Mouse (Mus musculus): ENCODE measurements around the gene Nox3. TPM values are rescaled to one million over a fixed set of nuclear protein-coding genes. Genes with fewer than 3 reads are reported as not detected.

Nox3 gene
- polyA plus RNA-seq, 1 experiment from 2014 or later, result not detected

DNA sequence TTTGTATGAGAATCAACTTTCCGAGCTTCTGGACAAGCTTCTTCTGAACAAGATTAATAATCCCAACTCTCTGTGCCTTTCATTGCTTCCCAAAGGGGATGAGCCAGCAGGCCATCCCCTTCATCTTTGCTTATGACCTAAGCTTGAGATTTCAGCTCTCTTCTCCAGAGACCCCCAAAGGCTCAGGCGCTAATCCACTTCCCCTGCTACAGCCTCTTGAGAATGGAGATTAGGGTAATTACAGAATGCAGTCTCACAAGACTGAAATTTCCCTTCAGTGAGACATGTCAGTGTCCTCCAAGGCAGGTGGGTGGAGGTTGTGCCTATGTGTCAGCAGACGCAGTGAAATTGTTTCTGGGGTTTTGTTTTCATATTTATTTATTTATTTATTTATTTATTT, 45.7 kb downstream of the Nox3 start:
- no peaks in the 10 kb centered on the region for H3K27me3 ChIP-seq (ENCODE audit: insufficient read depth, low read length)
- no peak overlapping the region for H3K27ac ChIP-seq (ENCODE audit: low read depth)
- no peak overlapping the region for H3K9ac ChIP-seq (replicated peaks)
- no peaks in the 10 kb centered on the region for H3K36me3 ChIP-seq (replicated peaks; ENCODE audit: insufficient read depth, low read length)
- H3K4me1 ChIP-seq (ENCODE audit: insufficient read depth), result no peaks in the 10 kb centered on the region
- H3K4me2 ChIP-seq (ENCODE audit: low read depth, low read length), result no peak overlapping the region
- DNase-seq, result no peak
- WGBS (ENCODE audit: insufficient replicate concordance), result 51% methylated on average over 3 of the region's 3 CpGs
- ATAC-seq, result no peak
- no peak overlapping the region for H3K4me3 ChIP-seq (ENCODE audit: low read depth, low read length)
- no peaks in the 10 kb centered on the region for H3K9me3 ChIP-seq (ENCODE audit: low read length)
- no peak for TF ChIP-seq EP300 (IDR thresholded peaks at IDR 0.05; ENCODE audit: low read depth)
- no peak for TF ChIP-seq CTCF (IDR thresholded peaks at IDR 0.05; ENCODE audit: low read depth)

DNA sequence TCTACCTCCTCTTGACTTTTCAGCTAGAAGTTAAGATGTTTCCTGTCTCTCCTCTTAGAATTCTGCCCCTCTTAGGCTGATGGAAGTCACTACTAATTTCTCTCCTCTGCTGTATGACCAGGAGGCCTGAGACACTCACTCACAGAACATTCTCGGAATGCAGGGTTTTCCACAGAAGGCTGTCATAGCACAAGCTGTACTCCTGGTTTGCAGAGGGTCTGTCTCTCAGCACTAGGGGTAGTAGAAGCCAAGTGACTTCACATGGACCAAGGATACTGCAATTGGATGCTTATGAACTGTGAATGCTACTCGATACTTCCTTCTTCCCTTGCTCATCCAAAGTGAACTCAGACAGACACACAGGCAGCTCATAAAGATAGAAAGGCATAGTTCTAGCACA, 52.5 kb downstream of the Nox3 start:
- Histone ChIP-seq H3K27me3 (ENCODE audit: insufficient read depth, low read length) (no peaks in the 10 kb centered on the region), H3K36me3 (replicated peaks; ENCODE audit: insufficient read depth, low read length) (no peaks in the 10 kb centered on the region), H3K9ac (replicated peaks) (no peak overlapping the region), H3K4me1 (ENCODE audit: insufficient read depth) (no peaks in the 10 kb centered on the region), H3K4me3 (ENCODE audit: low read depth, low read length) (no peak overlapping the region), H3K4me2 (ENCODE audit: low read depth, low read length) (no peak overlapping the region), H3K9me3 (ENCODE audit: low read length) (no peaks in the 10 kb centered on the region), H3K27ac (ENCODE audit: low read depth) (no peak overlapping the region)
- no peak for ATAC-seq
- 68% methylated on average over 2 of the region's 2 CpGs for WGBS (ENCODE audit: insufficient replicate concordance)
- TF ChIP-seq EP300 (IDR thresholded peaks at IDR 0.05; ENCODE audit: low read depth), result no peak
- TF ChIP-seq CTCF (IDR thresholded peaks at IDR 0.05; ENCODE audit: low read depth), result no peak
- no peak for DNase-seq

DNA sequence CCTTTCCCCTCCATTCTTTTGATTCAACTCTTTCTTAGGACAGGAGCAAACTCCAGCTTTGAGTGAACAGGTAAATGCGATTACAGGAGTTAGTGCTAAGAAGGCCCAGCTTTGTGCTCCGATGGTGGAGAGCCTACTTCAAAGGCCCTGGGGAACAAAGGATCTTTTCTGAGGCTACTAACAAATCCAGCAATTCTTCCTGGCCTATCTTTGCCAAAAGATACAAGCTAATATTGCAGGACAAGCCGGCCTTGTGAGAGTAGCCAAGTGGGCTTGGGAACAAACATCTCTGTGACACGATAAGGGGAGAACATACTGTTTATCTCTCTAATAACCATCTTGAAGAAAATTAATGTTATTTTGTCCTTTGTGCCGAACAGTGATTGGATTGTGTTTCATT, 54.6 kb downstream of the Nox3 start:
- no peak overlapping the region for H3K27ac ChIP-seq (ENCODE audit: low read depth)
- no peaks in the 10 kb centered on the region for H3K4me1 ChIP-seq (ENCODE audit: insufficient read depth)
- no peak overlapping the region for H3K4me3 ChIP-seq (ENCODE audit: low read depth, low read length)
- WGBS (ENCODE audit: insufficient replicate concordance), result 65% methylated on average over 5 of the region's 5 CpGs
- no peaks in the 10 kb centered on the region for H3K36me3 ChIP-seq (replicated peaks; ENCODE audit: insufficient read depth, low read length)
- H3K9me3 ChIP-seq (ENCODE audit: low read length), result no peaks in the 10 kb centered on the region
- no peak overlapping the region for H3K4me2 ChIP-seq (ENCODE audit: low read depth, low read length)
- no peak for ATAC-seq
- no peak for DNase-seq
- no peaks in the 10 kb centered on the region for H3K27me3 ChIP-seq (ENCODE audit: insufficient read depth, low read length)
- TF ChIP-seq EP300 (IDR thresholded peaks at IDR 0.05; ENCODE audit: low read depth), result no peak
- TF ChIP-seq CTCF (IDR thresholded peaks at IDR 0.05; ENCODE audit: low read depth), result no peak
- no peak overlapping the region for H3K9ac ChIP-seq (replicated peaks)

DNA sequence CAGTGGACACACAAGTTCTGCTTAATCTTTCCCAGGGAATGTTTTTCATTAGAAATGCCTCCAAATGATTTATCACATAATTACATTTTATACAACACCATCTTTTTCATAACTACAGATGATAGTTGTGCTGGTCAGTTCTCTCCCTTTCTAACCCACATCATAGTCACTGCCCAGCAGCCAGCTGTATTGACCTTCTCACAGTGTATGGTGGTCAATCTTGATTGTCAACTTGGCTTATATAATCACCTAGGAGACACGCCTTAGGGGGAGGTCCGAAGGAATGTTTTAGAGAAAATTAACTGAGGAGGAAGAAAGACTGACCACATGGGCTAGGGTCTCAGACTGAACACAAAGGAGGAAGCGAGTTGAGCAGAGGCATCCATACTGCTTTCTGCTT, 57.3 kb downstream of the Nox3 start:
- Histone ChIP-seq H3K4me1 (ENCODE audit: insufficient read depth) (no peaks in the 10 kb centered on the region), H3K27me3 (ENCODE audit: insufficient read depth, low read length) (no peaks in the 10 kb centered on the region), H3K9me3 (ENCODE audit: low read length) (no peaks in the 10 kb centered on the region), H3K27ac (ENCODE audit: low read depth) (no peak overlapping the region), H3K4me2 (ENCODE audit: low read depth, low read length) (no peak overlapping the region), H3K9ac (replicated peaks) (no peak overlapping the region), H3K36me3 (replicated peaks; ENCODE audit: insufficient read depth, low read length) (no peaks in the 10 kb centered on the region), H3K4me3 (ENCODE audit: low read depth, low read length) (no peak overlapping the region)
- TF ChIP-seq EP300 (IDR thresholded peaks at IDR 0.05; ENCODE audit: low read depth) (no peak), CTCF (IDR thresholded peaks at IDR 0.05; ENCODE audit: low read depth) (no peak)
- DNase-seq (no peak), ATAC-seq (no peak)
- 63% methylated on average over 3 of the region's 3 CpGs for WGBS (ENCODE audit: insufficient replicate concordance)

DNA sequence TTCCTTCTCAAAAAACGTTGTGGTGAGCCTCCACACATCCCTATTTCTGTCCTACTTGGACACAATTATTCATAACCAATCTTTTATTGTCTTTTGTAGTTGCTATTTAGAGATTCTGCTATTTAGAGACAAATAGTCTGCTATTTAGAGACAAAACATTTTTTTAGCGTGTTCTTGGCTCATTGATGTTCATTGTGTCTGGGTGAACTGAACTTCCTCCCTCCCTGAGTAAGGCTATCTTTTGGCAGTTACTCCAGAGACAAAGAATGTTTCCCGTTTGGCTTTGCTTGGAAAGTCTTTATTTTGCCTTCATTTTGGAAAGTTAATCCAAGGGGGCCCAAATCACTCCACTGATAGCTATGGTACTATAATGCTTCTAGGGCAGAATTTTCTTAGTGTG, 63.6 kb downstream of the Nox3 start:
- no peak overlapping the region for H3K9ac ChIP-seq (replicated peaks)
- H3K4me3 ChIP-seq (ENCODE audit: low read depth, low read length), result no peak overlapping the region
- DNase-seq (no peak), ATAC-seq (no peak)
- H3K4me1 ChIP-seq (ENCODE audit: insufficient read depth), result no peaks in the 10 kb centered on the region
- H3K27ac ChIP-seq (ENCODE audit: low read depth), result no peak overlapping the region
- no peak overlapping the region for H3K4me2 ChIP-seq (ENCODE audit: low read depth, low read length)
- TF ChIP-seq EP300 (IDR thresholded peaks at IDR 0.05; ENCODE audit: low read depth) (no peak), CTCF (IDR thresholded peaks at IDR 0.05; ENCODE audit: low read depth) (no peak)
- H3K27me3 ChIP-seq (ENCODE audit: insufficient read depth, low read length), result no peaks in the 10 kb centered on the region
- WGBS (ENCODE audit: insufficient replicate concordance), result 47% methylated on average over 3 of the region's 3 CpGs
- H3K36me3 ChIP-seq (replicated peaks; ENCODE audit: insufficient read depth, low read length), result no peaks in the 10 kb centered on the region
- no peaks in the 10 kb centered on the region for H3K9me3 ChIP-seq (ENCODE audit: low read length)

DNA sequence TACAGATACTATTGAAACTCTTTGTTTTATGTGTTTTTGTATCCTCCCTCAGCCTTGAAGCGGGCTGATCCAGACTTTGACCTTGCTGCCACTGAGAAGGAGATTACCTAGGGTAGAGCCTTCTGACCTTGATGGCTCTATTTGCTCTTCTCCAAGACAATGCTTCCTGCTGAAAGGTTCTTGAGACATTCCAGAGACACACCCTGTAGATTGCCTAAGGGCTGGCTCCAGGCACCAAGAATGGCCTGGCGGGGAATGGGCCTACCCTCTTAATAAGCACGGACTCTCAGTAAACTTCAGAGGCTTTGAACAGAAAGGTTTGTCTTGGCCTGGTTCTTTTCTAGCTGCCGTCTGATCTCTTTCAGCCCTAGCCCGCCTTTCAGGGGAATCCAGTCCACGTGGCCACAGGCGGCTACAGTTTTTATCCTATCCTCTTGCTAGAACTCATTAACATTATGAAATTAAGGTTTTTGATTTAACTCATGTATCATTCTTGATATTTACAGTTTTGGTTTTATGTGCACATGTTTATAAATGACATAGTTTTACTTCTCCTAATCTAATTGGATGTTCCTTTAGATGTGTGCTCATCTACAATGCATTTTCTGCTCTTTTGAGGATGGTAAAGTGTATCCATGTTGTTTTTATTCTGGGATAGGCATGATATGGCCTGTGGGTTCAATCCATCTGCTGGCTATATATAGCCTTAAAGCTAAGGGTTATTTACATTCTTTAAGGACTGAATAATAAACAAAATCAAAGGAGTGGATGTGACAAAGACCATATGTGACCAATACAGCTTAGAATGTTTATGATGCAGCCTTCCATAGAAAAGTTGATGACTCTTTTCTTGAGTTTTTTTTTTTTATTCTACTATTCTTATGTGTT, 79.5 kb downstream of the Nox3 start:
- Histone ChIP-seq H3K36me3 (replicated peaks; ENCODE audit: insufficient read depth, low read length) (no peaks in the 10 kb centered on the region), H3K9me3 (ENCODE audit: low read length) (no peaks in the 10 kb centered on the region), H3K4me3 (ENCODE audit: low read depth, low read length) (no peak overlapping the region), H3K4me1 (ENCODE audit: insufficient read depth) (no peaks in the 10 kb centered on the region), H3K9ac (replicated peaks) (no peak overlapping the region), H3K4me2 (ENCODE audit: low read depth, low read length) (no peak overlapping the region), H3K27ac (ENCODE audit: low read depth) (no peak overlapping the region), H3K27me3 (ENCODE audit: insufficient read depth, low read length) (no peaks in the 10 kb centered on the region)
- DNase-seq (no peak), ATAC-seq (no peak)
- TF ChIP-seq CTCF (IDR thresholded peaks at IDR 0.05; ENCODE audit: low read depth) (no peak), EP300 (IDR thresholded peaks at IDR 0.05; ENCODE audit: low read depth) (no peak)
- WGBS (ENCODE audit: insufficient replicate concordance), result 61% methylated on average over 7 of the region's 7 CpGs
